18 mouse cellular contexts compared by ENCODE assay signal in the genomic region with DNA sequence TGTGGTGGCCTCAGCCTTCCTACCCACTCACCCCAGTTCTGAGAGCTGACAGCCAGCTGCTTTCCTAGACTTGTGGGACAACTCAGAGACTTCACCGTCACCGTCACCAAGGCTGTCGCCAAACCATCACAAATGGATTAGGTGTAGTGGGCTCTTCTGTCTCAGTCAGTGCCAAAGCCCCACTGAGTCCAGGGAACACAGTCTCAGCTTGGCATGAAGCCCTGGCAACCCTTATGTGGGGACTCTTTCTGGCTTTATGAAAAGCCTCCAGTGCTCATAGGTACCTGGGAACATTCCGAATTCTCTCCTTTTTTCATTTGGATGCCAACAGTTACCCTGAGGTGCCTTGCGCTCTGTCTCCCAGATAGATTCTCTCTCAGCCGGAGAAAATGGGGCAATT. TPM values are rescaled to one million over a fixed set of nuclear protein-coding genes. Genes with fewer than 3 reads are reported as not detected.
DNase-seq lines count a peak whose midpoint lies in the region; ATAC-seq lines count a peak whose summit lies in the region.
"Had no signal": no experiment of that assay in that cellular context is flagged by ENCODE, and none has a peak within 500 bp of the region (broad histone marks: within the 10 kb centered on the region; RNA-seq: fewer than 3 reads in every experiment).

No protein-coding gene starts in this region.

- intact Hi-C loops in left cerebral cortex, postnatal 4 days (cut with DNase I), result loop anchor here (5.0 kb wide), 1 partner anchor 284 kb away; no protein-coding TSS in a partner anchor

- no peak for DNase-seq in cerebellum, postnatal 36 days
- peak; percentile 25 for DNase-seq in left cerebral cortex, postnatal 4 days
- no peak for DNase-seq in left cerebral cortex, adult 8-10 months (ENCODE audit: low spot score in 2 of 2)
- DNase-seq in Muller cell, postnatal 12 days (ENCODE audit: inconsistent ontology term), result no peak
- DNase-seq: adrenal gland, adult 2 months; adrenal gland, postnatal 10 days; adrenal gland, postnatal 25 days; B cell, adult 2 months; cerebellum, adult 11-12 months; cerebellum, adult 8-10 months; cerebellum, adult 9-11 months; cerebellum, postnatal 25 days; embryo, embryonic 11 days had no signal

- 0 out of 2 replicates have a peak, but pooled peaks have one; percentile 10 for ATAC-seq in cerebellum, adult (ENCODE audit: insufficient number of reproducible peaks, low FRiP score, low TSS enrichment)
- ATAC-seq: CD4-positive, CD25-positive, alpha-beta regulatory T cell, adult 4 months; forebrain, embryonic 14.5 days; forebrain, embryonic 16.5 days had no signal

RNA-seq across cellular contexts. Expression of gene Eno4, which starts 29.9 kb away (rescaled TPM):
- under 1 TPM; 0.58 to 0.62 TPM for total RNA-seq in left cerebral cortex, postnatal 4 days (2021)
- 1 to 10 TPM; 2.2 to 3.0 (median 2.7) TPM for total RNA-seq in left cerebral cortex, adult 8-10 months (2022)
- total RNA-seq: common myeloid progenitor, adult 5-6 weeks had no signal

RNA-seq across cellular contexts. Expression of gene Hspa12a, which starts 30.2 kb away (rescaled TPM):
- total RNA-seq in left cerebral cortex, postnatal 4 days (2021), result 100 to 1,000 TPM; 153 to 159 TPM
- 100 to 1,000 TPM; 180 to 214 (median 195) TPM for total RNA-seq in left cerebral cortex, adult 8-10 months (2022)
- total RNA-seq: common myeloid progenitor, adult 5-6 weeks had no signal
